Mouse (Mus musculus) brain, adult 2 months (tissue): Measurements from ENCODE around the gene Dnajc2.

Experiments used
- DNase-seq: peaks from one replicate; pipeline ENCODE4 v3.0.0; 2011; ENCODE audit warnings: low read depth, low spot score

The Dnajc2 gene

DNA sequence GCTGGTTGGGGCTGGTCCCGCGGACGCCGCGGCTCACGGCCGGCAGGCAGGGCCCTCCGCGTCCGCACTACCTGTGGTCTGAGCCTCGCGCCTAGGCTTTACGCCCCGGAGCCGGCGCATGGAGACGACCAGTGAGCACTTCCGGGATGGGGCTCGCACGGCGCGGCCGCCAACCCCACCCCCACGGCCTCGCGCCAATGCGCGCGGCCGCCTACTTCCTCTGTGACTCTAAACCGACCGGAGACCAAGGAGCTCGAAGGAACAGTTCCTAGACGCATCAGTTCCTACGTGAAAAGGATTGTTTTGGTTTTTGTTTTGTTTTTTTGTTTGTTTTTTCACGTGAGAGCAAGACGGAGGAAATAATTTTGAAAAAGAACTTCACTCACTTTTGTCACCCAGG is at the start of gene Dnajc2, which contains the start of gene Psmc2:
Dnajc2 (minus strand) TSS at position 199 of the 400 bp plus-strand sequence.
Psmc2 (plus strand) TSS at position 231 of the 400 bp plus-strand sequence.
- peak; percentile 96 for DNase-seq

DNA sequence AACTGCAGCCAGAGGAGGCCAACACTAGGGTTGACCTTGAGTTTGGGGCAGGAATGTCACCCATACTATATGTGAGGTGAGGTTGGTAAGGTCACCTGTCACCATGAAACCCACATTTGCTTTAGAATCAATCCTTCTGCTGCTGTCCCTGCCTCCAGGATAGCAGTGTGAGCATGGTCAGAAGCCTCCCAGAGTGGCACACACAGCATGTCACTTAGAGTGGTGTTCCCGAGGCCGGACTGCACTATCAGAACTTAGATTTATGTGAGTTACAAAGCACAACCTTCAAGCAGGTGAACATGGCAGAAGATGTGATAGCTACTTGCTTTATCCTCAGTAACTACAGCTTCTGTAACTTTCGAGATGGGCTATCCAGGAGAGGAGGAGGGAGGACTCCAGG is 46.7 kb upstream of the Dnajc2 start:
- no peak for DNase-seq

DNA sequence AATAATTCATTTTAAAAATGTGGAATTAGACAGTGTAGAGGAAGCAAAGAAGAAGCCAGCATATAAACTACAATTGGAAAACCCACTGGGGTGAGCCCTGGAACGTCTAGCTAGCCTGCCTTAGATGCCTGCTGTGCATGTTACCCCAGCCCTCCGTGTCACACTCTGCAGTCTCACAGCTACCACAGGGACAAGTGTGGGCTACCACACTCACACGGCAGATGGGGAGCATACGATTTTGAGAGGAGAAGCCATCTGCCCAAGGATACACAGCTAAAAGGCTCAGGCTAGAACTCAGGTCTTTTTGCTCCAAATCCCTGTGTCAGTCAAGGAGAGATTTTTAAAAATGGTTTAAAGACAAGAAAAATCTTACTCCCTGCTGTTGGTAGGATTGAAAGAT is 43.8 kb upstream of the Dnajc2 start:
- peak; percentile 70 for DNase-seq

DNA sequence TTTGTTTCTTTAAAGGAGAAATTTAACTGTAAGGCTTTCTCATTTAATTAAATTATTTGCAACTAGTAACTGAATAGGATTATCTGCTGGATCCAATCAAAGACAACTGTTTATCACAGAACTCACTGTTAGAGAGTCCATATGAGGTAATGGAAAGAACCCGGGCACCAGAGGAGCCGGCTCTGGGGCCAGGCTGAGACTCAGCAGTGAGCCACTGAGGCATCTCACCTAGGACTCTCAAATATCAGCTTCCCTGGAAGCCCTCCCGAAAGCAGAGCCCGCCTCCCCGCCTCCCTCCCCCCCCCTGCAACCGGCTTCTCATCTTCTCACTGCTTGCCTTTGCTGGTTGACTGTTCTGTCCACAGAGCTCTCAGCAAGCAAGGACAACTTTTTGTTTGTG is 42.6 kb upstream of the Dnajc2 start:
- DNase-seq: no peak

DNA sequence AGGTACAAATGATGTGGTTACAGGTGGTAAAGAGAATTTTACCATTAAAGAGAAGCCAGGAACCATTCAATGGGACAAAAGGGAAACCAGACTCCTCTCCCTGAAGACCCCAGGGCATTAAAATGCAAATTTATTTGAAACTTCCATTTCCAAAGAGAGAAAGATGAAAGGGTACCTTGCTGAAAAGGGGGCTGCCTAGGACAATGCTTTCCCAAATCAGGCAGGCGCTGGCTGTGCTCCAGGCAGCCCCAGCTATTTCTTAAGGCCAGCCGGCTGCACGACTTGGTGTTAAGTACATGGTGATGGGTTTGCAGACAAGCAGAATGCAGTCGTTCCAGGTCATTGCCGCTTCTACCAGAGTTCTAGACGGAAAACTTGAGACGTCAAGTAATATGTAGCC is 41.3 kb upstream of the Dnajc2 start:
- DNase-seq: no peak

DNA sequence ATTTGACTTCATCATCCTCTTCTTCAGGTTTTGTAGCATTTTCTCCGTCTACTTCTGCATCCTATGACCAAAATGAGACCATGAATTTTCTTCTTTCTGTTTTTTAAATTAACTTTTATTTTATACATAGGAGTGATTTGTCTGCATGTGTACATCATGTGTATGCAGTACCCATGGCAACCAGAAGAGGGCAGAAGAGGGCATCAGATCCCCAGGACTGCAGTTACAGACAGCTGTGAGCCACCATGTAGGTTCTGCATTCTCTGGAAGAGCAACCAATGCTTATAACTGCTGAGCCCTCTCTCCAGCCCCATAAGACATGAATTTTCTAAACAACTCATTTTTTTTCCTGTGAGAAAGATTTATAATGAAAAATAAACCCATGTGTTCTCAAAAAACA is 28.9 kb upstream of the Dnajc2 start:
- DNase-seq: peak; percentile 40

DNA sequence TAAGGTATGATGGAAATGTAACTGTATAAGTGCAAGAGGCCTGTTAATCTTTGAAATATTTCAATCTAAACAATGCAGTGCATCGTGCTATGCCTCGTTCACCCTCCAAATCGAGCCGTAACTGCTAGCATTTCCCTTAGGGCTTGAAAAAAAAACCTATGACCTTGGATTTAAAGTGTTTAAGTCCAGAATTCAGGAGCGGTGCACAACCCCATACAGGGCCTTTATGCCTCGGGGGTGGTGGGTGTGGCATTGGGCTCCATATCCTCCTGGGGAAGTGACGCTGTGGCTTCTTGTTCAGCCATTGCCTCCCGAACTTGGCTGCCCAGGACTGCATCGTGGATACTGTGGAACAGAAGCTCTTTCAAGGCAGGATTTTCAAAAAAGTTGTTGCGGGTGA is 25.9 kb upstream of the Dnajc2 start:
- no peak for DNase-seq

DNA sequence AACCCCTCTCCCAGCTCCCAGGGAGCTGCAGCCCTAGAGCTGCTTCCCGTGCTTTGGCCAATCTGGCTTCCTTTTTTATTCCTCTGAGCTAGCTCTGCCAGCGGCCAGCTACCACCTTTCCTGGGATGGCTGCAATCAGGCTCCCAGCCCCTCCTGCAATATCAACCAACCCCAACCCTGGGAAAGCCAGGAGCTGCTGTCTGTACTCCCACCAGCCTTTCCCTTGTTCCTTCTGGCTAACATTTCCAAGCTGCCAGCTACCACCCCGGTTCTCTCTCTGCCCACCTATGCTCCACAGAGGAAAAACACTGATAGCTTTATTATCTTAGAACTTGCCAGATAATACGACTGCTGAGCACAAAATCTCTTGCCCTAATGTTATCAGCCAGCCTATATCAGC is 19.8 kb upstream of the Dnajc2 start:
- DNase-seq: peak; percentile 54

DNA sequence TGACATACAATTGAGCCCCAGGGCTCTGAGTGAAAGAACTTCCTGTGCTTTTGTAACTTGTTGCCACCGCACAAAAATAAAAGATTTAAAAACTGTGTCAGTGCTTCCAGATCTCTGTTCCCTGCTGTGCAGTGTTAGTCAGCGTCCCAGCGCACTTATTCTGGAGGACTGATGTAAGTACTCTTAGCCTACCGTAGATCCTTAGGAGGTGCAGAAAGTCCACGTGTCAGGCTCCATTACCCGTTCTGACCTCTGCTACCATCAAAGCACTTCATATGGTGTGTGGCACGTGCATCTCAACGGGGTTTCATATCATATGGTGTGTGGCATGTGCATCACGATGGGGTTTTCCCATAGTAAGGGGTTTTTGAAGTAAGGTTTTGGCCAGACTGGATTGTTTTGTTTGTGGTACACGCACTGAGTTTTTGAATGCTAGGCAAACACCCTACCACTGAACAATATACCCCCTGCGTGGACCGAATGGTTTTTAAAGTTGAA is 18.7 kb upstream of the Dnajc2 start:
- DNase-seq: peak; percentile 32

DNA sequence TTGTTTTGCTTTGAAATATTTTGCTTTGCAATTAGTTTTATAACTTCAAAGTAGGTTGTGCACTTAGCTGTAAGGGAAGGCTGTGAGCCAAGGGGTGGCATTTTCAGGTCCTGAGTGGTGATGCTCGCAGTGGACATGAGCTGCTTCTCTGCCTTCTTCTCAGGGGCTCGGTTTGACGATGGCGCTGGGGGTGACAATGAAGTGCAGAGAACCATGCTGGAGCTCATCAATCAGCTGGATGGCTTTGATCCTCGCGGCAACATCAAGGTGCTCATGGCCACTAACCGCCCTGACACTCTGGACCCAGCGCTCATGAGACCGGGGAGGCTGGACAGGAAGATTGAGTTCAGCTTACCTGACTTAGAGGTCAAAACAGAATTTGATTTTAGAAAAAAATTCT is 17.9 kb upstream of the Dnajc2 start:
- no peak for DNase-seq

DNA sequence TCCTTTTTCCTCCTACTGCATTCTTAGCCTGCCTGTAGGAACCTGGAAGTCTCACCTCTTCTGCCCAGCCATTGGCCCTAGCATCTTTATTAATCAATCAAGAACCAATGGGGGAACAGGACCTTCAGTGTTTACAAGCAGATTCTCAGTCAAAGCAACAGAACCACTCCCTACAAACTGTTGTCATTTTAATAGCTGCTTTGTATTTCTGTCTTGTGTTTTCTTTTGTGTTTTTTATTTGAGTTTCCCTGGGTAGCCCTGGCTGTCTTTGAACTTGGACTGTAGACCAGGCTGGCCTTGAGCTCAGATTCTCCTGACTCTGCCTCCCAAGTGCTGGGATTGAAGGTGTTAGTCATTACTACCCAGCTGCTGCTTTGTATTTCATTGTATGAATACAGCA is 7.1 kb upstream of the Dnajc2 start:
- DNase-seq: no peak

DNA sequence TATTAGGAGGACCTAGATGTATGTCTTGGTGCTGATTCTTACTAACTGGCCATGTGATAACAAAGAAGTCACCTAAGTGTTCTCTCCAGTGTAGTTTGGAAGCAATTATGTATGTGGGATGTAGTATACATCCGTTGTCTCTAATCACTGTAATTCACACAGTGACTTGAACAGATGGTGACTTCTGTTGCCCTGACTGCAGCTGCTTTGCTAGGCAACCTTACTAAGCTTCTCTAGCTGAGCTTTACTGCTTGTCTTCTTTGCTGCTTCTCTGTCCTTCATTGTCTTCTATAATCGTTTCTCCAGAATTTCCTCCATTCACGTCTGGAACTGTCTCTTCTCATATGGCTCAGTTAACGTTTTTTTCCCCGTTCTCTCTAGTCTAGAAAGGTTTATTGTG is 4.0 kb upstream of the Dnajc2 start:
- peak; percentile 60 for DNase-seq

DNA sequence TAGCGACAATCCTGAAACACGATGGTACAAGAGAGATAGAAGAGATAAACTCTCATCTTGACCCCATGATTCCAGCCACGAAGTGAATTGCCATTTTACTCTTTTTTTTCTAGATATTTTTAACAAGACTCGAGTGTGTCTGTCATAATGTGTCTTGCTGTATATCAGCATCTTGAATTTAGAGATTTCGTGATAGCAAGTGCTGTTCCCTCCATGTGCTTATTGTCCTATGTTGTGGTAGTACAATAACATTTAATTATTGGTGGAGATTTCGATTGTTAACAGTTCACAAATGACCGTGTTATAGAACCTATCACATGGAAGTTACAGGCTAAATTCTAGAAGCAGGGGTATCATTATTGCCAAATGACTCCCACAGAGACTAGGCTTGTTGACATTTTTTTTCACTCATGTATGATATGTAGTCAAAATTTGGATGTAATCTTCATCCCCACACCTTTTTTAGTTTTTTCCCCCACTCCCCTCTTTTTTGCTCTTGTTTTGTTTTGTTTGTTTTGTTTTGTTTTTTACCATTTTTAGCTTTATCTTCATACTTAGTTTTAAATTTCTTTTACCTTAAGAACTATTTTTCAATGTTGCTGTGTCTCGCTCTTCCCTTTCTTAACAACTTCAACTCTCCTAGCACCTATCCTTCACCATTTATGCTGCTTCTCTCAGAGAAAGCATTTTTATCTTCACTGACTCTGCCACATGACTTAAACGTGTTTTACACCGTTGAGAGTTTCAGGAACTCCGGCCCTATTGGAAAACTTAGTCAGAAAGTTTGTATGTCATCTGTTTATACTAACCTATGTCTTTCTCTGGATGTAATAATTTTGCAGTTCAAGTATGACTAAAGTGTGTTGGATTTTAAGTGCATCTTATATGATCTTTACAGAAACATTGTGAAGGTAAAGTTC is 2.4 kb upstream of the Dnajc2 start:
- no peak for DNase-seq

DNA sequence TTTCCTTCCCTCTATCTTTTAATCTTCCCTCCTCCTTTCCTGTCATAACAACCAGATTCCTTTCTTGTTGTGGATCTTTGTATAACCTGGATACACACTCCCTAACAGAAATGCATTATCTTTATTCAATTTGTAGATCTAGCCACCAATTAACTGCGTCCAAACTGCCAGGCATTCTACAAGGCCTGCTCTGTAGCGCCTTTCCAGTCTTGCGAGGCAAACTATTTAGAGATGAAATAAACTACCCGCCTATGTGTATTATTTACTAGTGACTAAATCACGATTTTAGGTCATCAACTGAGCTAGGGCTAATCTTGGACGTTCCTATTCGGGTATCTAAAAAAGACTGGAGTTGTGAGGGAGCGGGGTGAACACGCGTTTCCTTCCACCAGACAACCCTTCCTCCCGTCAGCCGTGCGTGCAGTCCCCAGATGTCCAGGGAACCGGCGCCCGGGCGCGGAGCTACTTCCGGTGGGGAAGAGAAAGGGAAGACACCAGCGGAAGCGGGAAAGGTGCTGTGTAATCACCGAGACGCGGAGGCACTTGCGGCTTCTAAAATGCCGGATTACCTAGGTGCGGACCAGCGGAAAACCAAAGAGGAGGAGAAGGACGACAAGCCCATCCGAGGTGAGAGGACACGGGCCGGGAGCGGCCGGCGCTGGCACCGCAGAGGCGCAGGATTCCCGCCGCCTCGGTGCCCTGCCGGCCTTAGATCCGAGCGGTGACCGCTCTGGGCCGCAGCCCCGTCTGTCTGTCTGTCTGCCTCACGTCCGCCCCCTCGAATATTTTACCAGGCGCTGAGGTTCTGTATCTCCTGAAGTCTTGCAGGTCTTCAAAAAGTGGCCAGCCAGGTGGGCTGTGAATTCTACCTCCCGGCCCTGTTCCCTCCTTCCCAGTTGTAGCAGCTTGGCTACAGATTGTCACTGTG is 1.5 kb upstream of the Dnajc2 start:
- peak; percentile 96 for DNase-seq

DNA sequence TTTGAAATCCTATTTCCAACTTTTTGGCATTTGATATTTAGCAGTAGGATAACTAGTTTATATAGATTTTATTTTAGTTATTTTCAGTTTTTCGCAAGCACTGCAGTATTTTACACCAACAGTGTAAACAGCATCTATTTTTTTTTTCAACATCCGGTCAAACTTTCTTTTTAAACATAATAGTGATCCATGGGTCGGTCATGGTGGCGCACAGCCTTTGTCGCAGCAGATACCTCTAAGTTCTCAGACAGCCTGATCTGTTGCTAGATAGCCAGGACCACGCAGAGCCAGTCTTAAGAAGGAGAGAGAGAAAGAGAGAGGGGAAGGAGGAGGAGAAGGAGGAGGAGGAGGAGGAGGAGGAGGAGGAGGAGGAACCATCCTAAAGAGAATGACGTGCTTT is 725 bp upstream of the Dnajc2 start:
- no peak for DNase-seq

DNA sequence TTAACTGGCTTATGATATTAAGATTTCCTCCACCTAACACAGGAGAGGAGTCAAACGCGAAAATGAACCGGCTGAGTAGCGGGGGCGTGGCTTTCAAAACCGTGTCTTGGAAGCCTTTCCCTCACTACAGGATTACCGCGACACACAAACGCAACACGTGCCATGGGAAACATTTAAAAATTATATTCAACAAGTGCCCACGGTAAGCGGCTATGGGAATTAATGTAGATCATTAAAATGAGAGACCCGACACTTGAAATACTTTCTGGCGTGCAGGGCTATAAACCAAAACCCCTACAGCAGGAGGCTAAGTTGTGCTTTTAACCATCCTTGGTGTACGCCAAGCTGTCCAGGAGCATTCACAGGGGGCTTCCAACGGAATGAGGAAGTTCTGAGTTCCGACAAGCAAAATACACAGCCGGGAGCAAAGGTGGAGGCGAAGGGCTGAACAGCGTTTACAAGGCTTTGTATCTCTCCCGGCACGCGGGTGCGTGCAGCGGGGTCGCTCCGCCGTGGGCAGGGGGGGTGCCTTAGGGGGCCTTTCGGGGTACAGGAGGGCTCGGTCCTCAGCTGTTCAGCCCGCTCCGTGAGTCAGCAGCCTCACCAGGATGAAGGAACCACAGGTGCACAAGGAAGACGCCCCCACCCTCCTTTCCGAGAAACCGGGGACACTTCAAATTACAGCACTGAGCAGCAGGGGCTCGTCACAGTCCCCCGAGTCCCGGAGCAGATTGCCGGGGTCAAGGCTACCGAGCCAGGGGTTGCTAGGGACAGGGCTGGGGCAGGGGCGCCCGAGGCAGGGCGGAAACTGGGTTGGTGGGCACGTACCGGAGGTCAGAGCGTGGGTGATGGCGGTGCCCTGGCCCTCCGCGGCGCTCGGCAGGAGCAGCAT is 644 bp downstream of the Dnajc2 start:
- peak; percentile 29 for DNase-seq

DNA sequence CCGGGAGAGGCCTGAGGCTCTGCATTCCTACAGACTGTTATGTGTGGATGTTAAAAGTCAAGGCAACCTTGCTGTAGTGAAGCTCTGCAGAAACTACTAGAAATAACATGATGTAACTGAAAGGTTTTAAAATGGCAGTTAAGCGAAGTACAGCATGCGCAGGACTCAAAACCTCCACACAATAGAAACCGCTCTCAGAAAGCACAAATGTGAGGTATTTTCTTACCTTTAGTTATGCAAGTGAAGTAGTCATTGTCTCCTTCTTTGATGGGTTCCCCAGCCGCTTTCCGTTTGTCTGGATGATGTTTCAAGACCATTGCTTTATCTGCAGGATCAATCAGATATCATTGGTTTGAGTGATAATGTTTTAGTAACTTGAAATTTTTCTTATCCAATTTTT is 8.6 kb downstream of the Dnajc2 start:
- DNase-seq: no peak

DNA sequence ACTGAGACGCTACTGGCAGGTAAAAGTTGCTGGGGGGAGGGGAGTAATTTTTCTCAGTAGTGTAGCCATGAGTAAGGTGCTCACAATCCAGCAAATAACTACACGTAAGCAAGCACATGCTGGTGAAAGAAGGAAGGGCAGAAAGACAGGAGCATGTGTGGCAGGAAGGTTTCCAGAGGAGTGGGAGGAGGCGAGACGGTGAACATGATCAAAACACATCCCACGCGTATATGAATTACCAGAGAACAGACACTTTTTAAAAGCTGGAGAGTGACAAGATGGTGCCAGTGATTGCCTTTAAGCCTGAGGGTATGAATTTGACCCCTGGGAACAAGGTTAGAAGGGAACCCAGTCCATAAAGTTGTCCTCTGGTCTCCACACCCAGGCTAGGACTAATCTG is 15.2 kb downstream of the Dnajc2 start:
- DNase-seq: peak; percentile 44

DNA sequence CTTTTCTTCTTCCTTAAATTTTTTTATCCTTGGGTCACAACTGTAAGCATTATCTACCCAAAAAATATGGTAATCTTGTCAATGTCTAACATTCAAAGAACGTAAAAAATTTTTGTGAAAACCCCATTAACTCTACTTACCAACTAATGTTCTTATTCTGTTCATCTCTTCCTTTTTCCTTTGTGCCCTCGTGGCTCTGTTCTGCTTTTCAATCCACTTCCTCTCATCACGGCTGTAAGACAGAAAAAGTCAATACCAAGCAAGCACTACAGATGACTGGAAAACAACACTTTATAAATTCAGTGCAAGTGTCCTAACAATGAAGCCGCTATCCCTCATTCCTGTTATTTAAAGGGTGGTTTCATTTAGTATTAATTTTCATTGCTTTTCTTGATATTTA is 16.5 kb downstream of the Dnajc2 start:
- DNase-seq: no peak

DNA sequence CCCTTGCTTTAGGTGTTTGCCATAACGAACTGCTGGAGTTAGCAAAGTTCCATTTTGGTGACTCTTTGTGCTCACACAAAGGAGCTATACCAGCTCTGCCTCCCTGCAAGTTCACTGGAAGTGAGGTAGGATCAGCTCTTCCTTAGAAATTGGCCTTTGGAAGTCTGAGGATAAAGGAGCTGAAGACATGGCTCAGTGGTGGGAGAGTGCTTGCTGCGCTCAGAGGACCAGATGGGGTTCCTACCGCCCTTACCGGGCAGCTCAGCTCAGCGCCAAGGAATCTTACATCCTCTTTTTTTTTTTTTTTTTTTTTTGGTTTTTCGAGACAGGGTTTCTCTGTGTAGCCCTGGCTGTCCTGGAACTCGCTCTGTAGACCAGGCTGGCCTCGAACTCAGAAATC is 39.1 kb downstream of the Dnajc2 start:
- DNase-seq: no peak

DNA sequence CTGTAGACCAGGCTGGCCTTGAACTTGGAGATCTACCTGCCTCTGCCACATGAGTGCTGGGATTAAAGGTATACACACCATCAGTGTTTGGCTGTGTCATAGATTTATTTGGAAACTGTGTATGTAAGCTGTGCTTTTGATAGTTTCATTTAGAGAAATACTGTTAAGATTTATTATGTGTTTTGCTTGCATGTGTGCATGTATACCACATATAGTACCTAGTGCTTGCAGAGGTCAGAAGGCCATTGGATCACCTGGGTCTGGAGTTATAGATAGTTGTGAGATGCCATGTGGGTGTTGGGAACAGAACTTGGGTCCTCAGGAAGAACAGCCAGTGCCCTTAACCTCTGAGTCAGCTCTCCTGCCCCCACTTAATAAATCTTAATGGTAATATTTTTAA is 40.4 kb downstream of the Dnajc2 start:
- DNase-seq: no peak
